Mouse (Mus musculus): Measurements from ENCODE around the gene Capn12. TPM values are rescaled to one million over a fixed set of nuclear protein-coding genes. Genes with fewer than 3 reads are reported as not detected.
"Not testable (repeated sequence)": the region's sequence is repeated elsewhere in the genome, so short reads cannot be mapped to it uniquely, and the experiment has no call there.

Gene Capn12
- total RNA-seq, 2 experiments from 2014 or later: 0.11 to 0.17 TPM

DNA sequence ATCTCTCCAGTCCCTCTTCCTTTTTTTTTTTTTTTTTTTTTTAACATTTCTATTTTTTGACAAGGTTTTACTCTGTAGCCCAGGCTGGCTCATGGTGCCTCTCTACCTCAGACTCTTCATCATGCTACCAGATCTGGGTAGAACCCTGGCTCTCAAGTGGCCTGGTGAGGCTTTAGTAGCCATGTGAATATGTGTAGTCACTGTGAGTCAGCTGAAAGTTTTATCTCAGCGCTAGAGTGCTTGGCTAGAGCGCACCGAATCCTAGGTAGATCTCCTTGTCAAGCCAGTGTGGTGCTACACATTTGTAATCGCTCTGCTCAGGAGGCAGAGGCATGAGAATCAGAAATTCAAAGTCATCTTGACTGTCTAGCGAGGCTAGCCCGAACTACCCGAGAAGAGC, 4.1 kb upstream of the Capn12 start:
- no peak for DNase-seq (ENCODE audit: low spot score in 2 of 2)

DNA sequence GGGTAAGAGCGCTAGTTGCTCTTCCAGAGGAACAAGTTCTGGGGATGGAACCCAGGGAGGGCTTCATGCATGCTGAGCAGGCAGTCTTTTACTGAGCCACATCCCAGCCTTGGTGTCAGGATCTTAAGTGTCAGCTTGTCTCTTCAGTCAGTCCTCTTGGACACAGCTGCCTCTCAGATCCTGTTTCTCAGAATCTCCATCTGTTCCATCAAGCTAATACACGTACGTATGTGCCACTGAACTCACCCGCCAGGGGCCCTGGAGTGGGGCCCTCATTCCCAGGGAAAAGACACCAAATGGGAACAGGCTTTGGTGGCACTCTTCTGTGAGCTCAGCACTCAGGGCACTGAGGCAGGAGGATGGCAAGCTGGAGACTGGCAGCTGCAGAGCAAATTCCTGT, 3.4 kb upstream of the Capn12 start:
- DNase-seq (ENCODE audit: low spot score in 2 of 2): no peak

DNA sequence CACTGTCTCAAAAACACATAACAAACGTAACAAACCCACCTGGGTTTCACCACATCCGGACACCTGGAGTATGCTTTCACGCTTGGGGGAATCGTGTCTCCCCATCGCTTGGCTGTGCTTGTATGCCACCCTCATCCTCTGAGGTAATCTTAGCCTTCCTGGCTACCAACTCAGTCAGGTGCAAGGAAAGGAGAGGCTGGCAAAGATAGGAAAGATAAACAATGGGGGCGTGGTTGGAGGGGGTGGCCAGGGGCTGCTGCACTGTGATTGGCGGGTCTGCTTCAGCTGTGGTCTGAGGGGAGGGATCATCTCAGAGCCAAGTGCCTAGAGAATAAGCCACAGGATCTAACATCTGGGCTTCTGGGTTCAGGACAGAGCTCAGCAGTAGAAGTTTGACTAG, 1.6 kb upstream of the Capn12 start:
- no peak for DNase-seq (ENCODE audit: low spot score in 2 of 2)

DNA sequence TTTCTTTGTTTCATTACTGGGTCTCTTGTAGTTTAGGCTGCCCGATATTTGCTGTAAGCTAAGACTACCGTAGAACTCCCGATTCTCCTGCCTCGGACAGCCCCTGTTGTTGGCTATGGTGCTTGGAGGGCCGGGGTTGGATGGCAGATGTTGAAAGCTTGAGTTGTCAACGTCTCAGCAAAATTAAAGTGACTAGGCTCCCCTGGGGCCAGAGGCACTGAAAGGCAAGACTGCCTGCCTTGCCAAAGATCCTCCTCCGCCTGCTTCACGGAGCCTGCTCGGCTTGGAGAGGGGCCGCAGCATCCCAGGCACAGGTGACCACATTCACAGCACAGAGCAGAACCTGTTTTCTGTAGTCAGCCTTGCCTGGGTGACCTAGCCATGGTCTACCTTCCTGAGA, 668 bp upstream of the Capn12 start:
- DNase-seq (ENCODE audit: low spot score in 2 of 2): no peak

DNA sequence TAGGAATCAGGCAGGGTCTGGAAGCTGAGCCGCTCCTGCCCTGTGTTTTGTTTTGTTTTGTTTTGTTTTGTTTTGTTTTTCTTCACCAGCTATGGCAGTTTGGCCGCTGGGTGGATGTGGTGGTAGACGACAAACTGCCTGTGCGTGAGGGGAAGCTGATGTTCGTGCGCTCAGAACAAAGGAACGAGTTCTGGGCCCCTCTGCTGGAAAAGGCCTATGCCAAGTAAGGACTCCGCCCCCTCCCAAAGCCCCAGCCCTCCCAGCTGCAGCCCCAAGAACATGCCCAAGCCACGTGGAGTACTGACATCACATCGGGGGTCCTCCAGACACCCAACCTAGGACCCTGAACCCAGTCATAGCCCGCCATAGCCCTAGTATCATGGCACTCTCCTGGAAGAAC, 1.8 kb downstream of the Capn12 start:
- DNase-seq (ENCODE audit: low spot score in 2 of 2): no peak

DNA sequence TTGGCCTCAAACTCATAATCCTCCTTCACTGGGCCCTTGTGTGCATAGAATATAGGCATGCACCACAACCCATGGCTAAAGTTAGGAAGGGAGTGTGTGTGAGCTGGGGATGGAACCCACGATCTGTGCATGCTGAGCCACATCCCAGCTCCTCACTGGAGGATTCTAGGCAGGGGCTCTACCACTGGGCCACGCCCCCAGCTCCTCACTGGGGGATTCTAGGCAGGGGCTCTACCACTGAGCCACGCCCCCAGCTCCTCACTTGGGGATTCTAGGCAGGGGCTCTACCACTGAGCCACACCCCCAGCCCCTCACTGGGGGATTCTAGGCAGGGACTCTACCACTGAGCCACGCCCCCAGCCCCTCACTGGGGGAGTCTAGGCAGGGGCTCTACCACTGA, 2.5 kb downstream of the Capn12 start:
- DNase-seq (ENCODE audit: low spot score in 2 of 2): not testable (repeated sequence)

DNA sequence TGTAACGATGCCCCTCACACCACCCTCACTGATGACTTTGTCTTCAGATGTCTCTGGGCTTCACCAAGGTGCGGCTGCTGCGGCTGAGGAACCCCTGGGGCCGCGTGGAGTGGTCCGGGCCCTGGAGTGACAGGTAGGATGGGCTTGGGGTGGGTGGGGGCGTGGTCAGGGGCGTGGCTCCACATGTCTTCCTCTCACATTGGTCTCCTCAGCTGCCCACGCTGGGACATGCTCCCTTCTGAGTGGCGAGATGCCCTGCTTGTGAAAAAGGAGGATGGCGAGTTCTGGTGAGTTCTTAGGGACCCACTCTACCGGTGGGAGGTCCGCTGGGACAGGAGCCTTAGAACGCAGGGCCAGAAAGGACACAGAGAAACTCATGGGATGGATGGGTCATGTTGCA, 5.3 kb downstream of the Capn12 start:
- no peak for DNase-seq (ENCODE audit: low spot score in 2 of 2)

DNA sequence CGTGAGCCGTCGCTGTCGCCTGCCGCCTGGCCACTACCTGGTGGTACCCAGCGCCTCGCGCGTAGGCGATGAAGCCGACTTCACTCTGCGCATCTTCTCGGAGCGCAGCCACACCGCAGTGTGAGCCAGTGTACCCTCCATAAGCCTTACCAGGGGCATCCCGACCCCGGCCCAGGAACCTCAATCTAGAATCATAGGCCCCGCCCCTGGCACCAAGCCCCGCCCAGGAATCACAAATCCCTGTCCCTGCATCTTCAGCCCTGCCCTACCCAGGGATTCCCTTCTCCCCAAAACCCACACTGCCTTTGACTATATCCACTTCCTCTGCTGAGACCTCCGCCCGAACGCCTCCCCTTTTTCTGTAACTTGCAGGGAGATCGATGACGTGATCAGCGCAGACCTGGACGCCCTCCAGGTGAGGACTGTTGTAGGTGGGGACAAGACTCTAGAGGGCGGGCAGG, 7.5 kb downstream of the Capn12 start:
- DNase-seq (ENCODE audit: low spot score in 2 of 2): no peak

DNA sequence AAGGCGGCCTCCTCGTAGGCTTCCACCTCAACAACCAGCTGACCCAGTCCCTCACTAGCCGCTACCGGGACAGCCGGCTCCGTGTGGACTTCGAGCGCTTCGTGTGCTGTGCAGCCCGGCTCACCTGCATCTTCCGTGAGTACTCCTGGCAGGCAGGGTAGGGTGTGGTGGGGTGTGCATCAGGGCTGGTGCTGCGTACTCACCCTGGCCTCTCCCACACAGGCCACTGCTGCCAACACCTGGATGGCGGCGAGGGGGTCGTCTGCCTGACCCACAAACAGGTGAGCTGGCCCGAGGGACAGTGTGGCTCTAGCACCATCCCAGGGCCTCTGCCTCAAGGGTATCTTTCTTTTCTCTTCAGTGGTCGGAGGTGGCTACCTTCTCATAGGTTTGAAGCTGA, 11.4 kb downstream of the Capn12 start:
- DNase-seq (ENCODE audit: low spot score in 2 of 2): no peak

DNA sequence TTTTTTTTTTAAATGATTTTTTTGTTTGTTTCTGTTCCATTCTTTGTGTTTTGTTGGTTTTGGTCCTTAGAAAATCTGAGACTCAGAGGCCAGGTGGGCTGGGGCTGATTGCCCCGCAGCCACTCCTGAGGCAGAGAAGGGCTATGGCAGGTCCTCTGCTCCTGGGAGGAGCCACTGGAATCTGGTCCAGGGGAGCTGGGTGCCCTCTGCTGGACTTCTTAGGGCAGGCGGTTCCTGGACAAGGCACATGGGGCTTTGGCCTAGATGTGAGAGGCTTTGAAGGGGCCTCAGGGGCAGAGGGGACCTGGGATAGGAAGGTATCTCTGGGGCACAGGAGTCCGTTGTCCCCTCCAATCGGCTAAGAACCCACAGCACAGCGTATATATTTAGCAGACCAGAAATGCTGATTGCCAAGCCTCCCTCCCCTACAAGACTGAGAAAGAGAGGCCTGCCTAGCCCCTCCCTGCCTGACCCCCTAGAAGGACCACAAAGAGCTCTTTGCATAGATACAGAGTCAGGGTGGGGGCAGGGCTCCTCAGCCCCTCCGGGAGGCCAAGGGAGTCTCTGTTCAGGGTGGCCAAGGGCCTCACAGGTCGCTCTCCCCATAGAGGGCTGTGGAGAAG, 12.5 kb downstream of the Capn12 start:
- no peak for DNase-seq (ENCODE audit: low spot score in 2 of 2)

DNA sequence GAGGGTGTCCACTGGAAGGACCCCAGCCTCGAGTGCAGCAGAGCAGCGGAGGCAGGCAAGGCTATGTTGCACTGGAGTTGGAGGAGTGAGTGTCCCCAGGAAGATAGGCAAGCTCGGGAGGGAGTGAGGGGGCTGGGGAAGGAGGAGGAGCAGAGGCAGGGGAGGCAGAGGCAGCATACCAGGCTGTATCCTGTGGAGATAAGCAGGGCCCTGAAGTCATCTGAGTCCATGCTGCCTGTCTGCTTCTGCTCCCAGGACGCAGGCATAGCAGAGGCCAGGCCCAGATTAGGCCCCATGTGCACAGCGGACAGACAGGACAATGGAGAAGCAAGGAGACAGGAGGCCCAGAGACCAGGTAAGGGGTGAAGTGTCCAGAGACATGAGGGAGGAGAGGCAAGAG, 13.7 kb downstream of the Capn12 start:
- no peak for DNase-seq (ENCODE audit: low spot score in 2 of 2)

DNA sequence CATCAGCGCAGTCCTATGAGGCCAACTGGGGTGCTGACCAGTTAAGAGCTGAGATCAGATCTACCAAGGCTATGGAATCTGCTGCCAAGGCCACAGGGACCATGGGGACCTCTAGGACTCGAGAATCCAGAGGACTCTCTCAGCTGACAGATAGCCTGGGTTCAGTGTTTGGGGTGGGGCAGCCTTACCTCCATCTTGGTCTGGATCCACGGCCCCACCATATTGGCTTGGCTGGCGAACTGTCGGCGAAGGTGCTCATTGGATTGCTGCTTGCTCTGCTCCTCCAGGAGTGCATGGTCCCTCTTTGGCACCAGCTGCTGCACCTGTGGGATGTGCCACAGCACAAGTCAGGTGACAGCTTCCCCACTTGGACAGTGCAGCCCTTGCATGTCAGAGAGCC, 16.4 kb downstream of the Capn12 start:
- DNase-seq (ENCODE audit: low spot score in 2 of 2): no peak

DNA sequence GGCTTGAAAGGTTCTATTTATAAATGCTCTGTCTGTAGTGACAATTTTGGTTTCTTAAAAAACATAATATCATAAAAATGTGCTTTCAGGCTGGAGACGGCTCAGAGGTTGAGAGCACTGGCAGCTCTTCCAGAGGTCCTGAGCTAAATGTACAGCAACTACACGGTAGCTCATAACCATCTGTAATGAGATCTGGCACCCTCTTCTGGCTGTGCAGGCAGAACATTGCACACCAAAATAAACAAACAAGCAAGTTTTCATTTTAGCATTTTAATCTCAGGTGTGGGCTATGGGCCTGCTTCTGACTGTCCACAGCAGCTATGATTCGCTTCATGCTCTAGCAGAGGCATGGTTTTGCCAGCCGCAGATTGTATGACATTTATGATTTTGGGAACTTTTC, 18.8 kb downstream of the Capn12 start:
- no peak for DNase-seq (ENCODE audit: low spot score in 2 of 2)

DNA sequence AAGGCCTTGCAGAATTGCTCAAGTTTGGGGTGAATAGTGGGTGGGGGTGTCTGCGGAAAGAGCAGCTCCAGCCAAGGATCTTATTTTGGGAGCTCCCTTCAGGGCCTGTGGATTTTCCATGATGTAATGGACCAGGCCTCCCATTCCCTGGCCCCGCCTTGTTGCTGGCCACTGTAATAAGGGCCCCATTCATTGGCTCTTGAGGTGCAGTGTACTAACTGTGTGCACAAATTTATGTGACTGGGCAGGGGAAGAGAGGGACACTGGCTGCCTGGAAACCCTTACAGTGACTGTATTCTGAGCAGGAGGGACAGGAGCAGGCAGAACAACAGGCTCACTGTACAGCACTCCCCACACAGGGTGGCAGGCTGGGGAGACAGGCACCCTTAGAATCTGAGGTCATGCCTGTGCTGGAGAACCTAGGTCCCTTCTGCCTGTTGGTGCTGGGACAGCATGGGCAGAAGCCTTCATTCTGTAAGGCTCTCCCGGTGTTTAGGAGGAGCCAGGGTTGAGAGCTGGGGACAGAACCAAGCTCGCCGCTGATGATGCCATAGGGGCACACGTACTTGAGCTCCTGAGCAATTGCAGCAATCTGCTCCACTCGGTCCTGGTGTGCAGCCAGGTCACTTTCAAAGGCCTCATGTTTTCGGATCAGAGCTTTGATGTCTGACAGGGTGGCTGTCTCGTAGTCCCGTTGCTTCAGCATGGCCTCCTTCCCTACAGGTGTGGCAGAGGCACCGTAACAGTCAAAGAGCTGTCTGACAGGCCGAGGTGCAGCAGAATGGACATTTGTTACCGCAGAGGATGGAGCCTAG, 20.3 kb downstream of the Capn12 start:
- no peak for DNase-seq (ENCODE audit: low spot score in 2 of 2)

DNA sequence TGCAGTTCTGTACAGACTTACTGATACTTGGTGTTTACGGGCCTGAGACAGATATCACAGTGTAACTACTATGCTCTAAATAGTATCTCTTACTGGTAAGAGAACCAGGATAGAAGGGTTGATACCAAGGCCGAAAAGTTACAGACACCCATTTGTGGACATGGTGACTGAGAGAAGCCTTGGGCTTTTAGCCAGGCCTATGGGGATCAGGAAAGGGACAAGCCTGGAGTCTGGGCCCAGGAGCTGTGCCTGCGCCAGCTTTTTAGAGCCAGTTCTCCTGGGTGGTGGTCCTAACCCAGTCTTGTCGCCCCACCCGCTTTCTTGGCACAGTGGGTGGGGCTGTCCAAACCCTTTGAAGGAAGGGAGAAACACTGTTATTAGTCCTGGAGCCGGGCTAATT, 21.0 kb downstream of the Capn12 start:
- no peak for DNase-seq (ENCODE audit: low spot score in 2 of 2)

DNA sequence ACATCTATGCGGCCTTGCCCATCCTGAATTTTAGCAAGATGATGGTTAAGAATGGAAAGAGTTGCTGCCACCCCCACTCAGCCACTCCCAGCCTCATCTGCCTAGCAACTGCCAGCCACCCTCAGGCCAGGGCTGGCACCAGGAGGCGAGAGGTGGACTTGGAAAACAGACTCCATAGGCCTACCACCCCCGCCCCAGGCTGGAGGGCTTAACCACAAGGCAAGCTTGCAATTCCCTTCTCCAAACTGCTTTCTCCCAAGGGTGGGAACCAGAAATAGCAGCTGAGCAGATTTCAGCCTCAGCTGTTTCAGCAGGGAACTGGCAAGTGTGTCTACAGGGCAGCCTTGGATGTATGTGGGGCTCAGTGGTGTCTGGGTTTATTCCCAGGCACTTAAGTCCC, 21.6 kb downstream of the Capn12 start:
- no peak for DNase-seq (ENCODE audit: low spot score in 2 of 2)

DNA sequence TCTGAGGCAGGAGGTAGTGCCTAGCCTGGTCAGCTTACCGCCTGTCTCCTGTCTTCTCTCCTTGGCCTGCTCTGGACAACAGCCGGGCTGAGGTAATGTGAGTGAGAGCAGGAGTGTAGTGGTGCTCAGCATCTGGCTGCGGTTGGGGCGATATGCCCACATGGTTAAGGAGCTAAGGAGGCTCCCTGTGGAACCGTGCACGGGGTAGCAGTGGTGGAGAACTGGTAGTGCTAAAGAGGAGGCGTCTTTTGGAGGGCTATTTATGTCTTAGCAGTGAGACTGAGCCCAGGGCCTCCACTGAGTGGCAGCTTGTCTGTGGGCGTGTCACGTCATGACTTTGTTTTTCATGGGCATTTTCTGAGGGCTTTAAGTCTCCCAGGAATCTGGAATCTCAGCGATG, 22.6 kb downstream of the Capn12 start:
- no peak for DNase-seq (ENCODE audit: low spot score in 2 of 2)

DNA sequence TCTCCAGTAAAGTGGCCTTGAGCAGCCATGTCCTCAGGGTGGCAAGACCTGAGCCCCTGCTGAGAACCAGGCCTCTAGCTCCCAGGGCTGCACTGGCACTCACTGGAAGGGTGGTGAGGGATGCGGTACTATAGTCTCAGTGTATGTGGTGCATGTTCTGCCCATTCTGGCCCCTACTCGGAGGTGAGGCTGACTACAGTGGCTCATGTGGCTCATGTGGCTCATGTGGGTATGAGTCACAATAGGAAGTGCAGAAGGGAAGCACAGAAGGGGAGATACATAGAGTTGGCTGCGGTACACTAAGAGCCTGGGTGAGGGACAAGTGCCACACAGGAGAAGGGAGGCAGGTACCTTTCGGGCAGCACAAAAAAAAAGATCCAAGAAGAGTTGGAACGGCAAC, 26.0 kb downstream of the Capn12 start:
- no peak for DNase-seq (ENCODE audit: low spot score in 2 of 2)

DNA sequence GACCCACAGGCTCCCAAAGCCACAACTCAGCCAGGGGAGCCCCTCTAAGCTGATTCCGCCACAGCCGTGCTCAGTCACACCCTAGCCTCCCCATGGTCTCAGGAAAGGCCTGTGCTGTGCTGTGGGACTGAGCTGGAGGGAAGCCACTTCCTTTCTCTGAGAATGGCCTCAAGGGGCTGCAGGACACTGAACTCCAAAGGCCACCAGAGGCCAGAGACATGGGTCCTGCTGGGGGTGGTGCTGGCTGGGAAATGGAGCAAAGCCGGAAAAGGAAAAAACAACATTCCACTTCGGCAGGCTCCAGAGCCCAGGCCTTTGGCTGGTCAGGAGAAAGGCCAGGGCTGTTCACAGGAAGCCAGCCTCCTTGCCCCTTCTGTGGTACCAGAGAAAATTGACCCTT, 30.4 kb downstream of the Capn12 start:
- no peak for DNase-seq (ENCODE audit: low spot score in 2 of 2)

DNA sequence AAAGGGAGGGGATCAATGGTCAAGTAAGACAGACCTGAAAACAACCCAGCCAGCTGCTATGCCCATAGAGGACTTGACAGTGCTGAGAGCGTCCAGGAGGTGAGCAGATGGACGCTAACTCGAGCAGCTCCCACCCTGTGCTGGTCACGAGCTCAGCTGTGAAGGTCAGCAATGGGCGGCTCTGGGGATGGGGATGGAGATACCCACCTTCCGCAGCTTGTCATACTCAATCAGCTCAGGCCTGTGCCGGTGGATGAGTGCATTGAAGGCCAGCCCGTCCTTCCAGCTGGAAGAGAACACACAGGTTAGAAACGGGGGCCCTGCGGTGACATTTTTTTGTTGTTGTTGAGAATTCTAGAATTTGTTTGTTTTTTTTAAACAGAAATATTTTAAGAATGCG, 31.9 kb downstream of the Capn12 start:
- no peak for DNase-seq (ENCODE audit: low spot score in 2 of 2)

DNA sequence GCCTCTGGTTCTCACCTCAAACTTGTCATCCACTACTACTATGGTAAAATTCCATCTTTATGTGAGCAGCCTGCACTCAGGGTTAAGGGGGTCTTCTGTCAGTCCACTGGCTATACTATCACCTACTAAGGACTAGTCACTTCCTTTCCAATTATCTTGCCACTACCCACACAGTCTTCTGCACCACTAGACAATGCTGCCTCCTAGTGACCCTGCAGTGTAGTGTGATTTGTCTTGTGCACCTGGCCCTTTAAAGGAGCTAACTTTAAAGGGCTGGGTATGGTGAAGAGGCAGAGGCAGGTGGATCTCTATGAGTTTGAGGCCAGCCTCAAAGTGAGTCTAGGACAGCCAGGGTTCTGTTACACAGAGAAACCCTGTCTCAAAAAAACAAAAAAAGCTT, 35.3 kb downstream of the Capn12 start:
- no peak for DNase-seq (ENCODE audit: low spot score in 2 of 2)

DNA sequence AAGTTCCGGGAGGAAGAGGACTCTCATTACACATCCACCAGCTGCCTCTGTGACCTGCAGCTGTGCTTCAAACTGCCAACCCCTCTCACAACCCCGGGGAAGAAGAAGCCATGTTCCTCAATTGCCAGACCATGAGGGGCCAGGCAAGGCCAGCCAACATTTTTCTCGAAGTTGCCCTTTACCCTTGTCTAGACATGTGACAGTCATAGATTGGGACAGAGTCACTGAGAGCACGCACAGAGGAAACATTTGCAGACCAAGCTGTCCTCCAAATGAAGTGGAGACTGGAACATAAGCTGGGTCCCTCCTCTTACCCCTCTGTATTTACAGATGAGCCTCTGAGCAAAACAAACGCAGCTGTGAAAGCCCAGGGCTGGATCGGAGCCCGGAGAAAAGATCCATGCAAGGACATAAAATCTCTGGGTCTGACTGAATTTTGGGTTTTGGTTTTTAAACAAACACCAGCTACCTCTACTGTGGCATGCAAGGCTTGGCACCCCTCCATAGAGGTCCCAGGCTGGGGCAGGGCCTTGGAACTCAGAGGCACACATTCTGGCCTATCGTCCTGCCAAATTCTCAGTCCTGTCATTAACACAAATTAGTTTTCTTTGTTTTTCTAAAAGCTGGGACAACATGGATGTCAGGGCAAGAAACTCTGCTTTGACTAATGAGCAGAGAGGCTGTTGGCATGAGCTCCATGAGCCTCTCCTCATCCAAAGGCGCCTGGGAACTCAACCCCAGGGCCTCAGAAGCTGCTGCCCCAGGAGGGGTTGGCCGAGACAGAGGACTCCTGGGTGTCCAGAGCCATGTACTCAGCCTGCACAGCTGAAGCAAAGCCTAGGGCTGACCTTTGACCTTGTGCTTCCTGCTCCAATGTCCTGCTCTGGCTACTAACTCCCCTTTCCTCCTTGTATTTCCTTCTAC, 36.5 kb downstream of the Capn12 start:
- DNase-seq (ENCODE audit: low spot score in 2 of 2): peak in 1 of 2 experiments; percentile 39

Data from adrenal gland, postnatal 4 days (tissue).